Mouse (Mus musculus) NIH3T3 (cell line): ENCODE measurements around the gene Rftn1.

ENCODE experiments used
- DNase-seq: peaks from one replicate; pipeline ENCODE4 v3.0.0-alpha.2; 2012; ENCODE audit warnings: low read depth

The Rftn1 gene

GRCm38 (mm10) chr17:50021400-50021799 is 169.1 kb downstream of the Rftn1 start:
- DNase-seq = no peak

GRCm38 (mm10) chr17:50020211-50021001 is 170.1 kb downstream of the Rftn1 start:
- DNase-seq = no peak

GRCm38 (mm10) chr17:50019819-50020210 is 170.7 kb downstream of the Rftn1 start:
- DNase-seq = no peak

- DNase-seq = no peak
Observed at GRCm38 (mm10) chr17:50019090-50019489, 171.4 kb downstream of the Rftn1 start.

- DNase-seq = no peak
Observed at GRCm38 (mm10) chr17:50014708-50015107, 175.8 kb downstream of the Rftn1 start.

GRCm38 (mm10) chr17:50013848-50014247 is 176.6 kb downstream of the Rftn1 start:
- DNase-seq = no peak

- DNase-seq = no peak
Observed at GRCm38 (mm10) chr17:50010096-50010495, 180.4 kb downstream of the Rftn1 start.

GRCm38 (mm10) chr17:50006721-50007351 is 183.6 kb downstream of the Rftn1 start:
- no peak for DNase-seq

- DNase-seq = no peak
Observed at GRCm38 (mm10) chr17:50006338-50006720, 184.1 kb downstream of the Rftn1 start.

- no peak for DNase-seq
Observed at GRCm38 (mm10) chr17:50003156-50003555, 187.3 kb downstream of the Rftn1 start.

- DNase-seq = no peak
Observed at GRCm38 (mm10) chr17:50002171-50002570, 188.3 kb downstream of the Rftn1 start.

GRCm38 (mm10) chr17:50001754-50002153 is 188.7 kb downstream of the Rftn1 start:
- no peak for DNase-seq

- no peak for DNase-seq
Observed at GRCm38 (mm10) chr17:50000580-50000979, 189.9 kb downstream of the Rftn1 start.

- no peak for DNase-seq
Observed at GRCm38 (mm10) chr17:49996626-49997152, 193.8 kb downstream of the Rftn1 start.

GRCm38 (mm10) chr17:49996097-49996496 is 194.4 kb downstream of the Rftn1 start:
- no peak for DNase-seq

GRCm38 (mm10) chr17:49995226-49995625 is 195.2 kb downstream of the Rftn1 start:
- DNase-seq = no peak

- no peak for DNase-seq
Observed at GRCm38 (mm10) chr17:49993631-49994030, 196.8 kb downstream of the Rftn1 start.

- DNase-seq = no peak
Observed at GRCm38 (mm10) chr17:49992625-49993603, 197.6 kb downstream of the Rftn1 start.

- no peak for DNase-seq
Observed at GRCm38 (mm10) chr17:49989583-49989982, 200.9 kb downstream of the Rftn1 start.

GRCm38 (mm10) chr17:49987095-49987494 is 203.4 kb downstream of the Rftn1 start:
- DNase-seq = no peak

GRCm38 (mm10) chr17:49983478-49983877 is 207.0 kb downstream of the Rftn1 start:
- no peak for DNase-seq
